Mouse (Mus musculus) G1E (cell line): ENCODE data around the gene Ubash3b. TPM values are rescaled to one million over a fixed set of nuclear protein-coding genes. Genes with fewer than 3 reads are reported as not detected.

Source experiments
- ATAC-seq: 2 replicates; pipeline ENCODE4 v1.8.0; 2016; ENCODE audit warnings: mild to moderate bottlenecking; ENCODE audit not compliant: insufficient number of reproducible peaks, poor library complexity, low FRiP score, severe bottlenecking; ENCODE audit errors: extremely low read depth
- DNase-seq: peaks from one replicate; pipeline ENCODE4 v3.0.0; 2012; ENCODE audit warnings: low spot score
- H3K27me3 ChIP-seq: 2 replicates; pipeline ENCODE4 v1.6.1; 2012; ENCODE audit warnings: mild to moderate bottlenecking, low read length, inconsistent platforms; ENCODE audit not compliant: insufficient read depth
- H3K36me3 ChIP-seq: replicated peaks from 2 replicates; pipeline ENCODE3; 2012; ENCODE audit warnings: mild to moderate bottlenecking, inconsistent platforms
- H3K4me1 ChIP-seq: 2 replicates; pipeline ENCODE4 v1.6.1; 2012; ENCODE audit warnings: low read depth, low read length, inconsistent platforms, mixed read lengths; ENCODE audit not compliant: insufficient read depth
- H3K4me3 ChIP-seq: 2 replicates; pipeline ENCODE4 v1.5.1; 2012; ENCODE audit warnings: low read depth, mild to moderate bottlenecking, inconsistent platforms, low read length, moderate library complexity, mixed read lengths
- H3K9me3 ChIP-seq: replicated peaks from 2 replicates; pipeline ENCODE4 v1.6.1; 2012; ENCODE audit warnings: inconsistent platforms
- CTCF ChIP-seq: IDR thresholded peaks from 2 replicates; pipeline ENCODE4 v1.5.1; 2012; ENCODE audit warnings: low read depth, low read length, inconsistent platforms, mixed read lengths
- GATA1 ChIP-seq: IDR thresholded peaks from 2 replicates; pipeline ENCODE4 v1.6.1; 2012; ENCODE audit warnings: borderline replicate concordance, low read length, inconsistent platforms, mixed read lengths
- GATA2 ChIP-seq: IDR thresholded peaks from 2 replicates; pipeline ENCODE4 v1.6.1; 2012; ENCODE audit warnings: low read depth, low read length, inconsistent platforms, borderline replicate concordance
- POLR2AphosphoS5 ChIP-seq: IDR thresholded peaks from 2 replicates; pipeline ENCODE4 v1.6.1; 2012; ENCODE audit warnings: low read depth, low read length, inconsistent platforms; ENCODE audit not compliant: insufficient replicate concordance
- TAL1 ChIP-seq: conservative IDR thresholded peaks from 2 replicates; pipeline ENCODE4 v1.6.1; 2012; ENCODE audit warnings: low read depth, low read length, inconsistent platforms, mixed read lengths
- polyA plus RNA-seq: library from polyadenylated mRNA; stranded (reverse); fragments of >175 nt; gene quantifications from 2 replicates; pipeline ENCODE4 v1.2.3, GENCODE M21; 2012
- total RNA-seq, 2 experiments: library from RNA; stranded (forward) in 1 of 2; stranded (reverse) in 1 of 2; fragments of 200-1000 nt in 1 of 2; fragments of >200 nt in 1 of 2; fragmentation: Nextera tagmentation in 1 of 2; gene quantifications; 2 replicates each; pipeline ENCODE4 v1.2.3; 2014 to 2017

Ubash3b gene
- total and polyA plus RNA-seq, 3 experiments, result 14.2 to 33.0 (median 20.9) TPM

GRCm38 (mm10) chr9:41091993-41092392 lies 69.5 kb downstream of the Ubash3b start:
- Histone ChIP-seq H3K27me3 (no peaks in the 10 kb centered on the region), H3K4me1 (peaks cover 31% of the 10 kb centered on the region), H3K36me3 (peaks cover 25% of the 10 kb centered on the region), H3K4me3 (no peak overlapping the region), H3K9me3 (no peaks in the 10 kb centered on the region)
- DNase-seq (no peak), ATAC-seq (no peak)
- no peak for TF ChIP-seq CTCF
- no peak for TF ChIP-seq GATA2
- TF ChIP-seq POLR2AphosphoS5, result no peak

GRCm38 (mm10) chr9:41091187-41091586 lies 70.3 kb downstream of the Ubash3b start:
- Histone ChIP-seq H3K36me3 (peaks cover 30% of the 10 kb centered on the region), H3K9me3 (no peaks in the 10 kb centered on the region), H3K27me3 (no peaks in the 10 kb centered on the region), H3K4me1 (peaks cover 39% of the 10 kb centered on the region), H3K4me3 (no peak overlapping the region)
- TF ChIP-seq GATA1 (no peak), TAL1 (no peak), POLR2AphosphoS5 (no peak), CTCF (no peak), GATA2 (no peak)
- DNase-seq (no peak), ATAC-seq (no peak)

- H3K4me1 ChIP-seq, result peaks cover 63% of the 10 kb centered on the region
- H3K36me3 ChIP-seq, result peaks cover 26% of the 10 kb centered on the region
- H3K4me3 ChIP-seq, result peak overlapping the region; percentile 30; the same call in 1 of the 2 replicates
- peak; percentile 48; the same call in 1 of the 2 replicates for ATAC-seq
- H3K9me3 ChIP-seq, result no peaks in the 10 kb centered on the region
- DNase-seq, result peak; percentile 41
- H3K27me3 ChIP-seq, result no peaks in the 10 kb centered on the region
- TF ChIP-seq POLR2AphosphoS5, result no peak
- TF ChIP-seq CTCF, result no peak
These were observed 73.6 kb downstream of the Ubash3b start for GRCm38 (mm10) chr9:41087831-41088383.

- Histone ChIP-seq H3K36me3 (peaks cover 23% of the 10 kb centered on the region), H3K4me3 (no peak overlapping the region; the same call in 1 of the 2 replicates), H3K4me1 (peaks cover 83% of the 10 kb centered on the region), H3K9me3 (no peaks in the 10 kb centered on the region), H3K27me3 (no peaks in the 10 kb centered on the region)
- ATAC-seq (no peak), DNase-seq (no peak)
- TF ChIP-seq TAL1 (no peak), GATA2 (no peak), GATA1 (no peak), CTCF (no peak), POLR2AphosphoS5 (no peak)
These were observed 77.2 kb downstream of the Ubash3b start for GRCm38 (mm10) chr9:41084191-41084901.

GRCm38 (mm10) chr9:41083386-41084055 lies 78.0 kb downstream of the Ubash3b start:
- no peaks in the 10 kb centered on the region for H3K9me3 ChIP-seq
- H3K4me1 ChIP-seq, result peaks cover 84% of the 10 kb centered on the region
- H3K4me3 ChIP-seq, result no peak overlapping the region
- peaks cover 21% of the 10 kb centered on the region for H3K36me3 ChIP-seq
- TF ChIP-seq POLR2AphosphoS5, result no peak
- TF ChIP-seq GATA2, result no peak
- no peak for TF ChIP-seq GATA1
- no peak for TF ChIP-seq CTCF
- no peak for TF ChIP-seq TAL1
- no peak for DNase-seq
- H3K27me3 ChIP-seq, result no peaks in the 10 kb centered on the region
- ATAC-seq, result no peak

- ATAC-seq, result no peak
- Histone ChIP-seq H3K36me3 (peaks cover 24% of the 10 kb centered on the region), H3K4me3 (no peak overlapping the region), H3K9me3 (no peaks in the 10 kb centered on the region), H3K4me1 (peaks cover 84% of the 10 kb centered on the region), H3K27me3 (no peaks in the 10 kb centered on the region)
- no peak for TF ChIP-seq TAL1
- no peak for TF ChIP-seq CTCF
- TF ChIP-seq GATA1, result no peak
- no peak for TF ChIP-seq POLR2AphosphoS5
- no peak for DNase-seq
These were observed 78.6 kb downstream of the Ubash3b start for GRCm38 (mm10) chr9:41082891-41083290.
